Mouse (Mus musculus) limb, embryonic 14.5 days (tissue): ENCODE results near the gene Col15a1. TPM values are rescaled to one million over a fixed set of nuclear protein-coding genes. Genes with fewer than 3 reads are reported as not detected.

Source experiments
- ATAC-seq: fragments of 200-750 bp; cut with Nextera tagmentation; 2 replicates; pipeline ENCODE4 v1.8.0; 2017; ENCODE audit warnings: low read depth, moderate number of reproducible peaks, moderate TSS enrichment; ENCODE audit not compliant: low FRiP score
- DNase-seq: peaks from one replicate; pipeline ENCODE4 v3.0.0-alpha.2; 2015; ENCODE audit warnings: low spot score
- H3K27ac ChIP-seq: fragments of 300-500 bp; sonication (generic); replicated peaks from 2 replicates; pipeline ENCODE4 v1.5.1; 2014; ENCODE audit warnings: low read depth, mild to moderate bottlenecking, low read length, moderate library complexity, mixed read lengths
- H3K27me3 ChIP-seq: fragments of 300-500 bp; sonication (generic); 2 replicates; pipeline ENCODE4 v1.6.1; 2014; ENCODE audit warnings: low read length, mixed read lengths; ENCODE audit not compliant: control insufficient read depth, insufficient read depth
- H3K36me3 ChIP-seq: fragments of 300-500 bp; sonication (generic); 2 replicates; pipeline ENCODE4 v1.6.1; 2014; ENCODE audit warnings: mild to moderate bottlenecking, low read length, moderate library complexity, mixed read lengths; ENCODE audit not compliant: control insufficient read depth, insufficient read depth
- H3K4me1 ChIP-seq: fragments of 300-500 bp; sonication (generic); 2 replicates; pipeline ENCODE4 v1.6.1; 2014; ENCODE audit warnings: antibody characterized with exemption, low read length, mixed read lengths; ENCODE audit not compliant: control insufficient read depth, insufficient read depth
- H3K4me2 ChIP-seq: fragments of 300-500 bp; sonication (generic); replicated peaks from 2 replicates; pipeline ENCODE4 v1.6.1; 2014; ENCODE audit warnings: low read depth, mild to moderate bottlenecking, low read length, moderate library complexity; ENCODE audit not compliant: severe bottlenecking
- H3K4me3 ChIP-seq: fragments of 300-500 bp; sonication (generic); replicated peaks from 2 replicates; pipeline ENCODE4 v1.5.1; 2014; ENCODE audit warnings: low read length
- H3K9ac ChIP-seq: fragments of 300-500 bp; sonication (generic); 2 replicates; pipeline ENCODE4 v1.6.1; 2014; ENCODE audit warnings: mild to moderate bottlenecking, low read depth, low read length, moderate library complexity; ENCODE audit not compliant: severe bottlenecking
- H3K9me3 ChIP-seq: fragments of 300-500 bp; sonication (generic); 2 replicates; pipeline ENCODE4 v1.6.1; 2016; ENCODE audit warnings: low read length; ENCODE audit not compliant: control insufficient read depth
- POLR2A ChIP-seq: fragments of 200-500 bp; IDR thresholded peaks from 2 replicates; pipeline ENCODE4 v1.8.0; 2012; ENCODE audit warnings: inconsistent platforms, mild to moderate bottlenecking, moderate library complexity, borderline replicate concordance; ENCODE audit not compliant: insufficient read depth, insufficient read length; ENCODE audit errors: extremely low read depth
- WGBS: fragments of 180-500 bp; shearing (Covaris S2); extraction: QIAGEN DNeasy Blood & Tissue Kit; methylation state at CpG from one replicate; pipeline ENCODE4 v1.1.7; 2014; 5-methylcytosine and 5-hydroxymethylcytosine counted together
- polyA plus RNA-seq, 2 experiments: library from polyadenylated mRNA; depleted of rRNA in 1 of 2; stranded (reverse) in 1 of 2; unstranded in 1 of 2; fragments of >200 nt; fragmentation: Nextera tagmentation in 1 of 2; extraction: Ambion mirVana in 1 of 2; gene quantifications; 2 replicates each; pipeline versions ENCODE4 v1.2.1 to v1.2.3; 2012 to 2014

Gene Col15a1
- polyA plus RNA-seq, 2 experiments = 30.6 to 86.3 TPM

GRCm38 (mm10) chr4:47293771-47294543 lies 86.0 kb downstream of the Col15a1 start:
- no peak overlapping the region for H3K4me2 ChIP-seq
- 0 out of 2 replicates have a peak, but pooled peaks cover 2% of the 10 kb centered on the region for H3K4me1 ChIP-seq
- no peak overlapping the region for H3K9ac ChIP-seq
- H3K36me3 ChIP-seq = no peaks in the 10 kb centered on the region
- TF ChIP-seq POLR2A = no peak
- H3K4me3 ChIP-seq = no peak overlapping the region
- WGBS = 71% methylated on average over 16 of the region's 16 CpGs
- H3K9me3 ChIP-seq = peaks cover 4% of the 10 kb centered on the region
- H3K27me3 ChIP-seq = no peaks in the 10 kb centered on the region
- no peak overlapping the region for H3K27ac ChIP-seq
- ATAC-seq (no peak), DNase-seq (no peak)

- DNase-seq = no peak
- Histone ChIP-seq H3K4me3 (no peak overlapping the region), H3K27ac (no peak overlapping the region), H3K36me3 (no peaks in the 10 kb centered on the region), H3K9me3 (peaks cover 4% of the 10 kb centered on the region), H3K4me2 (no peak overlapping the region), H3K9ac (no peak overlapping the region), H3K27me3 (no peaks in the 10 kb centered on the region), H3K4me1 (0 out of 2 replicates have a peak, but pooled peaks cover 2% of the 10 kb centered on the region)
- no peak for TF ChIP-seq POLR2A
- 80% methylated on average over 7 of the region's 7 CpGs for WGBS
- no peak for ATAC-seq
Observed at GRCm38 (mm10) chr4:47294544-47295070, 86.6 kb downstream of the Col15a1 start.

- Histone ChIP-seq H3K4me2 (no peak overlapping the region), H3K27ac (no peak overlapping the region), H3K36me3 (no peaks in the 10 kb centered on the region), H3K4me3 (no peak overlapping the region), H3K9ac (no peak overlapping the region), H3K9me3 (peaks cover 4% of the 10 kb centered on the region), H3K4me1 (0 out of 2 replicates have a peak, but pooled peaks cover 2% of the 10 kb centered on the region), H3K27me3 (no peaks in the 10 kb centered on the region)
- ATAC-seq = no peak
- no peak for DNase-seq
- WGBS = 47% methylated on average over 3 of the region's 3 CpGs
- no peak for TF ChIP-seq POLR2A
Observed at GRCm38 (mm10) chr4:47295547-47295946, 87.6 kb downstream of the Col15a1 start.

GRCm38 (mm10) chr4:47300701-47301100 lies 92.7 kb downstream of the Col15a1 start:
- DNase-seq = no peak
- Histone ChIP-seq H3K9ac (no peak overlapping the region), H3K4me3 (no peak overlapping the region), H3K27me3 (no peaks in the 10 kb centered on the region), H3K4me1 (no peaks in the 10 kb centered on the region), H3K27ac (no peak overlapping the region), H3K36me3 (no peaks in the 10 kb centered on the region), H3K9me3 (peaks cover 4% of the 10 kb centered on the region), H3K4me2 (no peak overlapping the region)
- 80% methylated on average over 2 of the region's 2 CpGs for WGBS
- no peak for ATAC-seq
- no peak for TF ChIP-seq POLR2A

- WGBS = 90% methylated on average over 7 of the region's 7 CpGs
- Histone ChIP-seq H3K4me3 (no peak overlapping the region), H3K4me1 (no peaks in the 10 kb centered on the region), H3K27me3 (no peaks in the 10 kb centered on the region), H3K4me2 (no peak overlapping the region), H3K9me3 (peaks cover 4% of the 10 kb centered on the region), H3K9ac (no peak overlapping the region), H3K36me3 (no peaks in the 10 kb centered on the region), H3K27ac (no peak overlapping the region)
- no peak for ATAC-seq
- TF ChIP-seq POLR2A = no peak
- no peak for DNase-seq
Observed at GRCm38 (mm10) chr4:47302610-47303009, 94.6 kb downstream of the Col15a1 start.
